Mouse (Mus musculus) hindbrain, embryonic 16.5 days (tissue): ENCODE results near the gene Atg4c. TPM values are rescaled to one million over a fixed set of nuclear protein-coding genes. Genes with fewer than 3 reads are reported as not detected.

ENCODE experiments used
- ATAC-seq: fragments of 200-750 bp; cut with Nextera tagmentation; 2 replicates; pipeline ENCODE4 v1.8.0; 2017; ENCODE audit warnings: moderate TSS enrichment, moderate library complexity
- H3K27ac ChIP-seq: fragments of 300-500 bp; sonication (generic); 2 replicates; pipeline ENCODE4 v1.5.1; 2014; ENCODE audit warnings: low read depth, mild to moderate bottlenecking, control low read depth, low read length, moderate library complexity
- H3K27me3 ChIP-seq: fragments of 300-500 bp; sonication (generic); replicated peaks from 2 replicates; pipeline ENCODE4 v1.6.1; 2014; ENCODE audit warnings: low read length; ENCODE audit not compliant: control insufficient read depth, insufficient read depth
- H3K36me3 ChIP-seq: fragments of 300-500 bp; sonication (generic); 2 replicates; pipeline ENCODE4 v1.6.1; 2014; ENCODE audit warnings: mild to moderate bottlenecking, low read length, moderate library complexity, mixed read lengths; ENCODE audit not compliant: control insufficient read depth, insufficient read depth
- H3K4me1 ChIP-seq: fragments of 300-500 bp; sonication (generic); 2 replicates; pipeline ENCODE4 v1.6.1; 2014; ENCODE audit warnings: low read depth, low read length; ENCODE audit not compliant: control insufficient read depth, insufficient read depth
- H3K4me2 ChIP-seq: fragments of 300-500 bp; sonication (generic); 2 replicates; pipeline ENCODE4 v1.6.1; 2014; ENCODE audit warnings: mild to moderate bottlenecking, low read length, control low read depth, moderate library complexity
- H3K4me3 ChIP-seq: fragments of 300-500 bp; sonication (generic); 2 replicates; pipeline ENCODE4 v1.5.1; 2014; ENCODE audit warnings: mild to moderate bottlenecking, low read length, control low read depth, moderate library complexity
- H3K9ac ChIP-seq: fragments of 300-500 bp; sonication (generic); 2 replicates; pipeline ENCODE4 v1.6.1; 2014; ENCODE audit warnings: low read depth, mild to moderate bottlenecking, control low read depth, low read length, moderate library complexity
- H3K9me3 ChIP-seq: fragments of 300-500 bp; sonication (generic); 2 replicates; pipeline ENCODE4 v1.6.1; 2014; ENCODE audit warnings: mild to moderate bottlenecking, low read length, moderate library complexity; ENCODE audit not compliant: control insufficient read depth
- WGBS: fragments of 180-500 bp; shearing (Covaris S2); extraction: QIAGEN DNeasy Blood & Tissue Kit; methylation state at CpG from one replicate; pipeline ENCODE4 v1.1.7; 2014; 5-methylcytosine and 5-hydroxymethylcytosine counted together
- polyA plus RNA-seq: library from polyadenylated mRNA; unstranded; fragments of >200 nt; fragmentation: Nextera tagmentation; extraction: Ambion mirVana; gene quantifications from 2 replicates; pipeline ENCODE4 v1.2.1, GENCODE M21; 2015

The Atg4c gene
- polyA plus RNA-seq, 1 experiment from 2014 or later = 20.7 TPM

GRCm38 (mm10) chr4:99266843-99267445 is 73.2 kb downstream of the Atg4c start:
- H3K27ac ChIP-seq = no peak overlapping the region
- no peak overlapping the region for H3K4me3 ChIP-seq
- H3K36me3 ChIP-seq = peaks cover 5% of the 10 kb centered on the region
- peaks cover 3% of the 10 kb centered on the region for H3K9me3 ChIP-seq
- H3K27me3 ChIP-seq = no peaks in the 10 kb centered on the region
- no peak overlapping the region for H3K9ac ChIP-seq
- no peaks in the 10 kb centered on the region for H3K4me1 ChIP-seq
- WGBS = 63% methylated on average over 10 of the region's 10 CpGs
- no peak for ATAC-seq
- H3K4me2 ChIP-seq = no peak overlapping the region

- peak overlapping the region; percentile 27 for H3K9ac ChIP-seq
- H3K9me3 ChIP-seq = peaks cover 3% of the 10 kb centered on the region
- H3K27ac ChIP-seq = peak overlapping the region; percentile 12; the same call in 1 of the 2 replicates
- peak overlapping the region; percentile 47 for H3K4me2 ChIP-seq
- WGBS = 14% methylated on average over 9 of the region's 9 CpGs
- ATAC-seq = peak; percentile 75; the same call in 1 of the 2 replicates
- H3K36me3 ChIP-seq = peaks cover 5% of the 10 kb centered on the region
- H3K4me1 ChIP-seq = peaks cover 8% of the 10 kb centered on the region
- no peaks in the 10 kb centered on the region for H3K27me3 ChIP-seq
- peak overlapping the region; percentile 6; the same call in 1 of the 2 replicates for H3K4me3 ChIP-seq
Observed at GRCm38 (mm10) chr4:99272860-99273259, 79.1 kb downstream of the Atg4c start.

GRCm38 (mm10) chr4:99273466-99273865 is 79.7 kb downstream of the Atg4c start:
- Histone ChIP-seq H3K9me3 (peaks cover 3% of the 10 kb centered on the region), H3K4me3 (no peak overlapping the region), H3K4me1 (peaks cover 8% of the 10 kb centered on the region), H3K4me2 (no peak overlapping the region), H3K36me3 (peaks cover 5% of the 10 kb centered on the region), H3K9ac (no peak overlapping the region), H3K27me3 (no peaks in the 10 kb centered on the region), H3K27ac (no peak overlapping the region)
- no peak for ATAC-seq
- 74% methylated on average over 3 of the region's 3 CpGs for WGBS

GRCm38 (mm10) chr4:99273979-99274378 is 80.2 kb downstream of the Atg4c start:
- 37% methylated on average over 7 of the region's 7 CpGs for WGBS
- Histone ChIP-seq H3K27ac (no peak overlapping the region), H3K9me3 (peaks cover 3% of the 10 kb centered on the region)

GRCm38 (mm10) chr4:99278876-99279275 is 85.1 kb downstream of the Atg4c start:
- no peak overlapping the region for H3K9ac ChIP-seq
- no peaks in the 10 kb centered on the region for H3K27me3 ChIP-seq
- H3K36me3 ChIP-seq = no peaks in the 10 kb centered on the region
- H3K4me2 ChIP-seq = no peak overlapping the region
- H3K4me3 ChIP-seq = no peak overlapping the region
- H3K4me1 ChIP-seq = peaks cover 2% of the 10 kb centered on the region; the same call in 1 of the 2 replicates
- H3K9me3 ChIP-seq = no peaks in the 10 kb centered on the region
- ATAC-seq = no peak
- WGBS = 91% methylated on average over 7 of the region's 7 CpGs
- H3K27ac ChIP-seq = no peak overlapping the region

More at GRCm38 (mm10) chr4:99273979-99274378, 80.2 kb downstream of the Atg4c start:
- Histone ChIP-seq H3K36me3 (peaks cover 5% of the 10 kb centered on the region), H3K27me3 (no peaks in the 10 kb centered on the region), H3K4me2 (no peak overlapping the region), H3K9ac (no peak overlapping the region; the same call in 1 of the 2 replicates), H3K4me3 (no peak overlapping the region), H3K4me1 (peaks cover 8% of the 10 kb centered on the region)
- ATAC-seq = peak; percentile 72

- 90% methylated on average over 7 of the region's 7 CpGs for WGBS
- no peak overlapping the region for H3K27ac ChIP-seq
- no peaks in the 10 kb centered on the region for H3K9me3 ChIP-seq
- H3K4me1 ChIP-seq = no peaks in the 10 kb centered on the region
- no peak for ATAC-seq
- H3K36me3 ChIP-seq = no peaks in the 10 kb centered on the region
- no peak overlapping the region for H3K4me3 ChIP-seq
- no peaks in the 10 kb centered on the region for H3K27me3 ChIP-seq
- H3K9ac ChIP-seq = no peak overlapping the region
- no peak overlapping the region for H3K4me2 ChIP-seq
Observed at GRCm38 (mm10) chr4:99281711-99282110, 88.0 kb downstream of the Atg4c start.

GRCm38 (mm10) chr4:99289286-99289685 is 95.6 kb downstream of the Atg4c start:
- no peaks in the 10 kb centered on the region for H3K27me3 ChIP-seq
- no peak overlapping the region for H3K9ac ChIP-seq
- no peak overlapping the region for H3K27ac ChIP-seq
- no peaks in the 10 kb centered on the region for H3K9me3 ChIP-seq
- H3K4me1 ChIP-seq = no peaks in the 10 kb centered on the region
- WGBS = 83% methylated on average over 10 of the region's 10 CpGs
- ATAC-seq = no peak
- no peaks in the 10 kb centered on the region for H3K36me3 ChIP-seq
- no peak overlapping the region for H3K4me2 ChIP-seq
- H3K4me3 ChIP-seq = no peak overlapping the region

GRCm38 (mm10) chr4:99298676-99299075 is 104.9 kb downstream of the Atg4c start:
- no peaks in the 10 kb centered on the region for H3K36me3 ChIP-seq
- ATAC-seq = no peak
- no peak overlapping the region for H3K4me3 ChIP-seq
- H3K27ac ChIP-seq = no peak overlapping the region
- no peak overlapping the region for H3K4me2 ChIP-seq
- H3K9ac ChIP-seq = no peak overlapping the region
- peaks cover 4% of the 10 kb centered on the region; the same call in 1 of the 2 replicates for H3K4me1 ChIP-seq
- H3K27me3 ChIP-seq = no peaks in the 10 kb centered on the region
- 12% methylated on average over 4 of the region's 4 CpGs for WGBS
- peaks cover 8% of the 10 kb centered on the region for H3K9me3 ChIP-seq

GRCm38 (mm10) chr4:99304793-99305192 is 111.1 kb downstream of the Atg4c start:
- H3K4me3 ChIP-seq = no peak overlapping the region
- no peaks in the 10 kb centered on the region for H3K36me3 ChIP-seq
- no peak overlapping the region for H3K9ac ChIP-seq
- H3K9me3 ChIP-seq = peaks cover 8% of the 10 kb centered on the region
- H3K4me1 ChIP-seq = no peaks in the 10 kb centered on the region
- ATAC-seq = no peak
- no peak overlapping the region for H3K4me2 ChIP-seq
- WGBS = 86% methylated on average over 13 of the region's 13 CpGs
- H3K27ac ChIP-seq = no peak overlapping the region
- peaks cover 2% of the 10 kb centered on the region; the same call in 1 of the 2 replicates for H3K27me3 ChIP-seq
